Mouse (Mus musculus) MEL (cell line): ENCODE data around the gene Map4k1. TPM values are rescaled to one million over a fixed set of nuclear protein-coding genes. Genes with fewer than 3 reads are reported as not detected.

Experiments
- DNase-seq: peaks from one replicate; pipeline ENCODE4 v3.0.0; 2011; ENCODE audit warnings: low read depth, low spot score
- H3K27ac ChIP-seq: 2 replicates; pipeline ENCODE4 v1.5.1; 2012; ENCODE audit warnings: low read depth, mild to moderate bottlenecking, control low read depth, low read length, moderate library complexity; ENCODE audit not compliant: control insufficient read depth
- H3K27me3 ChIP-seq, 2 experiments: fragments of 150-350 bp in 1 of 2; sonication (generic) in 1 of 2; 2 replicates each; pipeline ENCODE4 v1.6.1; 2012; ENCODE audit warnings: low read length in 2 of 2, mild to moderate bottlenecking in 2 of 2, improper control_type of control experiment in 1 of 2, moderate library complexity in 1 of 2; ENCODE audit not compliant: insufficient read depth in 2 of 2, control insufficient read depth in 1 of 2
- H3K36me3 ChIP-seq, 2 experiments: 2 replicates each; pipeline ENCODE4 v1.6.1; 2012 to 2014; ENCODE audit warnings: low read length in 2 of 2, improper control_type of control experiment in 1 of 2, inconsistent platforms in 1 of 2, mild to moderate bottlenecking in 1 of 2; ENCODE audit not compliant: insufficient read depth in 2 of 2, control insufficient read depth in 1 of 2
- H3K4me1 ChIP-seq, 2 experiments: fragments of 150-350 bp in 1 of 2; sonication (generic) in 1 of 2; 2 replicates each; pipeline ENCODE4 v1.6.1; 2012; ENCODE audit warnings: low read length in 2 of 2, improper control_type of control experiment in 1 of 2, mild to moderate bottlenecking in 1 of 2; ENCODE audit not compliant: insufficient read depth in 2 of 2, control insufficient read depth in 1 of 2
- H3K4me3 ChIP-seq, 2 experiments: fragments of 150-350 bp in 1 of 2; sonication (generic) in 1 of 2; 2 replicates each; pipeline ENCODE4 v1.5.1; 2012; ENCODE audit warnings: low read depth in 2 of 2, low read length in 2 of 2, mild to moderate bottlenecking in 2 of 2, moderate library complexity in 2 of 2, control low read depth in 1 of 2, improper control_type of control experiment in 1 of 2; ENCODE audit not compliant: control insufficient read depth in 1 of 2, insufficient read depth in 1 of 2
- H3K79me2 ChIP-seq: 2 replicates; pipeline ENCODE4 v1.6.1; 2012; ENCODE audit warnings: mild to moderate bottlenecking, low read length, moderate library complexity; ENCODE audit not compliant: control insufficient read depth, poor library complexity, insufficient read depth
- H3K9ac ChIP-seq: 2 replicates; pipeline ENCODE4 v1.6.1; 2012; ENCODE audit warnings: low read depth, mild to moderate bottlenecking, control low read depth, low read length, moderate library complexity; ENCODE audit not compliant: control insufficient read depth, poor library complexity, severe bottlenecking
- H3K9me3 ChIP-seq: fragments of 150-350 bp; sonication (generic); replicated peaks from 2 replicates; pipeline ENCODE4 v1.6.1; 2012; ENCODE audit warnings: mild to moderate bottlenecking, low read length, improper control_type of control experiment, moderate library complexity; ENCODE audit not compliant: insufficient read depth
- CHD1 ChIP-seq: IDR thresholded peaks from 2 replicates; pipeline ENCODE4 v1.6.1; 2012; ENCODE audit warnings: low read depth, mild to moderate bottlenecking, inconsistent platforms, low read length, improper control_type of control experiment
- CHD2 ChIP-seq: IDR thresholded peaks from 2 replicates; pipeline ENCODE4 v1.6.1; 2011; ENCODE audit warnings: low read length, improper control_type of control experiment
- GABPA ChIP-seq: IDR thresholded peaks from 2 replicates; pipeline ENCODE4 v1.6.1; 2012; ENCODE audit warnings: low read depth, mild to moderate bottlenecking, inconsistent platforms, low read length, improper control_type of control experiment, moderate library complexity
- GATA1 ChIP-seq: IDR thresholded peaks from 2 replicates; pipeline ENCODE4 v1.6.1; 2011; ENCODE audit warnings: low read depth, low read length, improper control_type of control experiment
- HCFC1 ChIP-seq: IDR thresholded peaks from 2 replicates; pipeline ENCODE4 v1.6.1; 2012; ENCODE audit warnings: low read depth, mild to moderate bottlenecking, inconsistent platforms, low read length, improper control_type of control experiment, moderate library complexity
- JUND ChIP-seq: IDR thresholded peaks from 2 replicates; pipeline ENCODE4 v1.6.1; 2011; ENCODE audit warnings: low read depth, mild to moderate bottlenecking, improper control_type of control experiment, low read length
- MAFK ChIP-seq: IDR thresholded peaks from 2 replicates; pipeline ENCODE4 v1.6.1; 2011; ENCODE audit warnings: low read depth, mild to moderate bottlenecking, low read length, improper control_type of control experiment, borderline replicate concordance
- MAX ChIP-seq: IDR thresholded peaks from 2 replicates; pipeline ENCODE4 v1.6.1; 2011; ENCODE audit warnings: low read length, improper control_type of control experiment
- MEF2A ChIP-seq: IDR thresholded peaks from 2 replicates; pipeline ENCODE4 v1.6.1; 2014; ENCODE audit warnings: low read depth, mild to moderate bottlenecking, inconsistent platforms, low read length, improper control_type of control experiment; ENCODE audit not compliant: poor library complexity, insufficient replicate concordance, severe bottlenecking; ENCODE audit errors: extremely low read depth
- MXI1 ChIP-seq: IDR thresholded peaks from 2 replicates; pipeline ENCODE4 v1.6.1; 2011; ENCODE audit warnings: mild to moderate bottlenecking, low read depth, low read length, improper control_type of control experiment
- MYC ChIP-seq: IDR thresholded peaks from 2 replicates; pipeline ENCODE4 v1.6.1; 2011; ENCODE audit warnings: low read depth, mild to moderate bottlenecking, low read length, improper control_type of control experiment, moderate library complexity
- NRF1 ChIP-seq: IDR thresholded peaks from 2 replicates; pipeline ENCODE4 v1.6.1; 2014; ENCODE audit warnings: low read depth, mild to moderate bottlenecking, inconsistent platforms, low read length, improper control_type of control experiment, moderate library complexity; ENCODE audit not compliant: poor library complexity, insufficient read depth, severe bottlenecking
- POLR2AphosphoS5 ChIP-seq: IDR thresholded peaks from 2 replicates; pipeline ENCODE4 v1.6.1; 2012; ENCODE audit warnings: low read depth, borderline replicate concordance, mild to moderate bottlenecking, inconsistent platforms, low read length, moderate library complexity, mixed read lengths
- RAD21 ChIP-seq: IDR thresholded peaks from 2 replicates; pipeline ENCODE4 v1.6.1; 2011; ENCODE audit warnings: mild to moderate bottlenecking, low read depth, low read length, improper control_type of control experiment
- RCOR1 ChIP-seq: IDR thresholded peaks from 2 replicates; pipeline ENCODE4 v1.6.1; 2012; ENCODE audit warnings: low read depth, mild to moderate bottlenecking, inconsistent platforms, low read length, improper control_type of control experiment
- UBTF ChIP-seq: IDR thresholded peaks from 2 replicates; pipeline ENCODE4 v1.6.1; 2012; ENCODE audit warnings: low read depth, mild to moderate bottlenecking, inconsistent platforms, low read length, improper control_type of control experiment, moderate library complexity, borderline replicate concordance; ENCODE audit not compliant: insufficient read depth
- ZMIZ1 ChIP-seq: IDR thresholded peaks from 2 replicates; pipeline ENCODE4 v1.6.1; 2012; ENCODE audit warnings: low read depth, mild to moderate bottlenecking, inconsistent platforms, low read length, improper control_type of control experiment, moderate library complexity
- polyA plus RNA-seq, 2 experiments: library from polyadenylated mRNA; stranded (reverse) in 1 of 2; unstranded in 1 of 2; fragments of >175 nt in 1 of 2; fragments of >200 nt in 1 of 2; gene quantifications; 2 replicates each; pipeline versions ENCODE4 v1.2.1 to v1.2.4; 2012; ENCODE audit warnings: low replicate concordance in 2 of 2, low read depth in 1 of 2; ENCODE audit not compliant: insufficient read length in 2 of 2, insufficient read depth in 1 of 2, missing spikeins in 1 of 2
- total RNA-seq: library from RNA; depleted of rRNA; stranded (reverse); fragments of 300-350 nt; gene quantifications from 2 replicates; pipeline ENCODE4 v1.2.3, GENCODE M21; 2012

The Map4k1 gene
- total and polyA plus RNA-seq, 3 experiments: 17.3 to 50.8 TPM; not detected in 1

DNA sequence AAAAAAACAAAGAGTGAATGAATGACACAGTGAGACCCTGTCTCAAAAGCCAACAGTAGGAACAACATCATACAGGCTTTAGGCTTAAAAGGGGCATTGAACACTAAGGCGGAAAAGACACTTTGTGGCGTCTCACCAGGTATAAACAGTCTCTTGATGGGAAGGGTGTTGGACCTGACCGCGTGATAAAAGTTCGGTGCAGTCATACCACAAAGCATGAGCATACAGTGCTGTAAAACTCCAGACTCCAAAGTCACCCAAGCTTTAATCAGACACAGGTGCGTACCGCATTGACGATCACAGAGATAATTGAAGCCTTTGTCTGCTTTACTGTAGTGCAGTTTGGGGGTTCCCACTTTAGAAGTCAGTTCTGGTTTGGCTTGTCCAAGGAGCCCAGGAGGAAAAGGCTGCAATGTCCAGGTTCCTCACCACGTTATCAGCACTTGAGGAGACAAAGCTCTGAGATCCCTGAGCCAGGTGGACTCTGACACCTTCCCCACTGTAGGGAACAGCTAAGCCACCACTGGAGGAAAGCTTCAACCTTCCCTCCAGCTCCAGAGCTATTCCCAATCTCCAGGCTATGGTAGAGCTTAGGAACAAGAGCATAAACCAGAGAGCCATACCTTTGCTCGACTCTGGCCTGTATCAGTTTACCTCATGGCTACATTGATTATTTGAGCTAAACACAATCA is 31.4 kb upstream of the Map4k1 start:
- Histone ChIP-seq H3K4me1 (peaks cover 13 to 29% of the 10 kb centered on the region in 2 experiments), H3K36me3 (peaks cover 9 to 46% of the 10 kb centered on the region in 2 experiments), H3K27ac (no peak overlapping the region), H3K79me2 (peaks cover 72% of the 10 kb centered on the region), H3K9me3 (no peaks in the 10 kb centered on the region), H3K9ac (no peak overlapping the region), H3K27me3 (no peaks in the 10 kb centered on the region), H3K4me3 (no peak overlapping the region)
- DNase-seq: no peak
- no peak for TF ChIP-seq MYC
- TF ChIP-seq CHD1: no peak
- TF ChIP-seq MAFK: no peak
- no peak for TF ChIP-seq POLR2AphosphoS5
- TF ChIP-seq GABPA: no peak
- TF ChIP-seq NRF1: no peak
- TF ChIP-seq MAX: no peak
- no peak for TF ChIP-seq HCFC1
- TF ChIP-seq MEF2A: no peak
- TF ChIP-seq RCOR1: no peak
- no peak for TF ChIP-seq RAD21

DNA sequence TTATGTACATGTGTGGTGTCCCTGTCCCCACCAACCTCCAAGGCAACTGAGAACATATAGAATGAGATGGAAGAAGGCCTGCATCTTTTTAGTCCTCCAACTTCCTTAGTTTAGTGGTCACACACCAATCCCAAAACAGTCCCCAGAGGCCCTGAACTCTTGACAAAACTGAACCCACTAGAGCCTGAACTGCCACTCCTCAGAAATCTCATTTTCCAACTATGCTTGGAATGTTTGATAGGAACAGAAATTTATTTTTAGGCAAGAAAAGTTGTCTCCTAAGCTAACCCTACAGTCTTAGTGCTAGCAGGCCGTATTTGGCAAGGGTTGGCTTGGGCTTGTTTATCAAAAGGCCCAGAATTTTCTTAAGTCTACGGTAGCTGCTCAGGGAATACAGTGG is 30.1 kb upstream of the Map4k1 start:
- Histone ChIP-seq H3K79me2 (peaks cover 72% of the 10 kb centered on the region), H3K27me3 (no peaks in the 10 kb centered on the region), H3K36me3 (peaks cover 11 to 57% of the 10 kb centered on the region in 2 experiments), H3K9ac (no peak overlapping the region), H3K4me3 (no peak overlapping the region), H3K4me1 (peaks cover 20 to 32% of the 10 kb centered on the region in 2 experiments), H3K27ac (no peak overlapping the region), H3K9me3 (no peaks in the 10 kb centered on the region)
- no peak for DNase-seq
- no peak for TF ChIP-seq MEF2A
- no peak for TF ChIP-seq GATA1
- TF ChIP-seq ZMIZ1: no peak
- TF ChIP-seq CHD2: no peak
- TF ChIP-seq JUND: no peak
- TF ChIP-seq UBTF: no peak
- TF ChIP-seq MYC: no peak
- no peak for TF ChIP-seq MXI1
